Mouse (Mus musculus) cortical plate, adult 2 months (tissue): ENCODE results near the gene Scn8a.

Source experiments
- CTCF ChIP-seq: fragments of 200-500 bp; IDR thresholded peaks from 2 replicates; pipeline ENCODE4 v1.5.1; 2011; ENCODE audit warnings: mild to moderate bottlenecking, control low read depth, low read length; ENCODE audit not compliant: insufficient read depth; ENCODE audit errors: extremely low read depth
- POLR2A ChIP-seq: fragments of 200-500 bp; IDR thresholded peaks from 2 replicates; pipeline ENCODE4 v1.6.1; 2011; ENCODE audit warnings: mild to moderate bottlenecking, low read length, control low read depth; ENCODE audit not compliant: insufficient read depth; ENCODE audit errors: extremely low read depth

GRCm38 (mm10) chr15:101081035-101081548 is 211.4 kb downstream of the Scn8a start:
- TF ChIP-seq CTCF, result no peak
- TF ChIP-seq POLR2A, result no peak
